Mouse (Mus musculus) cerebellum, postnatal 14 days (tissue): ENCODE results near the gene Trpm8.

ENCODE experiments used
- DNase-seq, 2 experiments: peaks; one replicate each; pipeline ENCODE4 v3.0.0; 2021; ENCODE audit warnings: mixed read lengths in 2 of 2

Gene Trpm8

DNA sequence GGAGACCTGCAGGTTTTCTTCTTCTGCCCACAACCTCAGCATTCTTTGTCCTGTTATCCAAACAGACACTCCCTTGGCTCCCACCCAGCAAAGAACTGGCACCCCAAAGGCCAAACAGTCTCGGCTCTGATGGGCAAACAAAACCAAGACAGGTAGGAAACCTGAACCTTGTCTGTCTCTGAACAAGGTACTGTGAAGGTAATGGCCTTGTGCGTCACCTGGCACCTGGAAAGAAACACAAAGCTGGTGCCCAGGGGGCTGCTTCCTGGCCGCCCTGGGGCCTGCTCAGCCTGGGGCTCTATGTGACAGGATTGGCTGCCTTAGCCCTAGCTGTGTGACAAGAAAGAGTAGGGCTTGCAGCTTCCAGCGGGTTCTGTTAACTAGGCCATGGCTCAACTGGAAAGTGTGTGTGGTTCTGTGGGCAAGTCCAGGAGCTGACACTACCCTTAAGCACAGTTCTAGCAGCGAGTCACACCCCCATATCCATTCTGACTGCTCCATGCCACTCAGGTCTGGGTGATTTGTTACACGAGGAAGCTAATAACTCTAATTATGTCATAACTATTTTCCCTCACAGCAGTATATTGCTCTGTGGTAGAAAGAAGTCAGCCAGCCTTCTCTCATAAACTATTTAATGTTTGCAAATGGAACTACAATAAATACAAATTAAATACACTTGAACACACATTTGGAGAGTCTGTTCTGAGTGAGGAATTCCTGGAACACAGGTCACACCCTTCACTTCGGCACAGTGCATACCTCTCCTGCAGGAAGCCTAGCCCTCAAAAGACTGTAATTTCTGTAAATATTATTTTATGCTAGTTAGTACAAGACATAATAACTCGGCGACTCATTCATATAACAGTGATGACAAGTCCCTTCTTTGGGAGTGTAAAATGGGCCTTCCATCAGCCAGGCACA, 160.0 kb downstream of the Trpm8 start:
- no peak for DNase-seq
